Mouse (Mus musculus) kidney, postnatal 0 days (tissue): Measurements from ENCODE around the gene Tmem59. TPM values are rescaled to one million over a fixed set of nuclear protein-coding genes. Genes with fewer than 3 reads are reported as not detected.

Experiments
- ATAC-seq: fragments of 200-750 bp; cut with Nextera tagmentation; replicated peaks from 2 replicates; pipeline ENCODE4 v1.8.0; 2017; ENCODE audit warnings: low read depth, moderate number of reproducible peaks, moderate TSS enrichment, moderate library complexity; ENCODE audit not compliant: low FRiP score
- DNase-seq: peaks from one replicate; pipeline ENCODE4 v3.0.0-alpha.2; 2016; ENCODE audit warnings: low spot score
- H3K27ac ChIP-seq: fragments of 300-500 bp; sonication (generic); 2 replicates; pipeline ENCODE4 v1.5.1; 2014; ENCODE audit warnings: mild to moderate bottlenecking
- H3K27me3 ChIP-seq: fragments of 300-500 bp; sonication (generic); 2 replicates; pipeline ENCODE4 v1.6.1; 2014; ENCODE audit warnings: low read length, mixed read lengths; ENCODE audit not compliant: insufficient read depth
- H3K36me3 ChIP-seq: fragments of 300-500 bp; sonication (generic); 2 replicates; pipeline ENCODE4 v1.6.1; 2014; ENCODE audit warnings: low read length, mixed read lengths; ENCODE audit not compliant: insufficient read depth
- H3K4me1 ChIP-seq: fragments of 300-500 bp; sonication (generic); replicated peaks from 2 replicates; pipeline ENCODE4 v1.6.1; 2014; ENCODE audit warnings: antibody characterized with exemption, low read length, mixed read lengths; ENCODE audit not compliant: insufficient read depth
- H3K4me2 ChIP-seq: fragments of 300-500 bp; sonication (generic); 2 replicates; pipeline ENCODE4 v1.6.1; 2014; ENCODE audit warnings: mild to moderate bottlenecking, low read length, moderate library complexity, mixed read lengths
- H3K4me3 ChIP-seq: fragments of 300-500 bp; sonication (generic); replicated peaks from 2 replicates; pipeline ENCODE4 v1.5.1; 2014; ENCODE audit warnings: low read depth, low read length
- H3K9ac ChIP-seq: fragments of 300-500 bp; sonication (generic); 2 replicates; pipeline ENCODE4 v1.6.1; 2014; ENCODE audit warnings: low read depth, low read length
- H3K9me3 ChIP-seq: fragments of 300-500 bp; sonication (generic); replicated peaks from 2 replicates; pipeline ENCODE4 v1.6.1; 2016; ENCODE audit warnings: low read length, inconsistent platforms, mixed read lengths
- CTCF ChIP-seq: IDR thresholded peaks from 2 replicates; pipeline ENCODE4 v1.5.1; 2016; ENCODE audit warnings: antibody characterized with exemption, low read depth, mild to moderate bottlenecking, moderate library complexity
- WGBS: fragments of 180-500 bp; shearing (Covaris S2); extraction: QIAGEN DNeasy Blood & Tissue Kit; methylation state at CpG from one replicate; pipeline ENCODE4 v1.1.7; 2014; 5-methylcytosine and 5-hydroxymethylcytosine counted together
- polyA plus RNA-seq: library from polyadenylated mRNA; unstranded; fragments of >200 nt; fragmentation: Nextera tagmentation; extraction: Ambion mirVana; gene quantifications from 2 replicates; pipeline ENCODE4 v1.2.1, GENCODE M21; 2015

The Tmem59 gene
- polyA plus RNA-seq, 1 experiment from 2014 or later, result 708 TPM

GRCm38 (mm10) chr4:107177506-107177905 is 693 bp upstream of the Tmem59 start:
- no peaks in the 10 kb centered on the region for H3K9me3 ChIP-seq
- peak; percentile 30 for DNase-seq
- peak overlapping the region; percentile 65 for H3K4me2 ChIP-seq
- H3K4me1 ChIP-seq, result peaks cover 9% of the 10 kb centered on the region; the same call in 1 of the 2 replicates
- TF ChIP-seq CTCF, result no peak
- peaks cover 10% of the 10 kb centered on the region for H3K36me3 ChIP-seq
- H3K4me3 ChIP-seq, result peak overlapping the region; percentile 92
- 25% methylated on average over 11 of the region's 11 CpGs for WGBS
- no peak for ATAC-seq
- H3K27ac ChIP-seq, result peak overlapping the region; percentile 96
- H3K9ac ChIP-seq, result peak overlapping the region; percentile 76
- H3K27me3 ChIP-seq, result no peaks in the 10 kb centered on the region

- Histone ChIP-seq H3K27me3 (no peaks in the 10 kb centered on the region), H3K9ac (peak within 1 kb of the TSS; percentile 76), H3K9me3 (no peaks in the 10 kb centered on the region), H3K4me1 (peaks cover 9% of the 10 kb centered on the region; the same call in 1 of the 2 replicates), H3K27ac (peak within 1 kb of the TSS; percentile 96), H3K4me2 (peak within 1 kb of the TSS; percentile 65), H3K4me3 (peak within 1 kb of the TSS; percentile 92), H3K36me3 (0 out of 2 replicates have a peak, but pooled peaks cover 2% of the 10 kb centered on the region)
- peak; percentile 3; the same call in 1 of the 2 replicates for ATAC-seq
- DNase-seq, result peak; percentile 68
- under 1% methylated on average over 47 of the region's 47 CpGs for WGBS
- TF ChIP-seq CTCF, result peak; percentile 37; the same call in 1 of the 2 replicates
Measured at GRCm38 (mm10) chr4:107178830-107179490, 761 bp downstream of the Tmem59 start, which contains the start of gene Tceanc2. TSS of gene Tceanc2 (minus strand) at chr4:107179116.

- DNase-seq (no peak), ATAC-seq (no peak)
- Histone ChIP-seq H3K27ac (peak overlapping the region; percentile 96), H3K27me3 (no peaks in the 10 kb centered on the region), H3K4me2 (peak overlapping the region; percentile 65), H3K9me3 (no peaks in the 10 kb centered on the region), H3K36me3 (0 out of 2 replicates have a peak, but pooled peaks cover 1% of the 10 kb centered on the region), H3K9ac (peak overlapping the region; percentile 76), H3K4me3 (peak overlapping the region; percentile 92), H3K4me1 (peaks cover 9% of the 10 kb centered on the region; the same call in 1 of the 2 replicates)
- TF ChIP-seq CTCF, result no peak
- WGBS, result under 1% methylated on average over 8 of the region's 8 CpGs
Measured at GRCm38 (mm10) chr4:107179561-107179960, 1.4 kb downstream of the Tmem59 start.

GRCm38 (mm10) chr4:107180746-107181145 is 2.5 kb downstream of the Tmem59 start:
- H3K4me2 ChIP-seq, result no peak overlapping the region
- no peak for TF ChIP-seq CTCF
- no peaks in the 10 kb centered on the region for H3K36me3 ChIP-seq
- peaks cover 12% of the 10 kb centered on the region; the same call in 1 of the 2 replicates for H3K4me1 ChIP-seq
- no peak for ATAC-seq
- H3K27ac ChIP-seq, result no peak overlapping the region
- DNase-seq, result no peak
- no peaks in the 10 kb centered on the region for H3K9me3 ChIP-seq
- no peaks in the 10 kb centered on the region for H3K27me3 ChIP-seq
- H3K9ac ChIP-seq, result no peak overlapping the region
- no peak overlapping the region for H3K4me3 ChIP-seq

- H3K4me3 ChIP-seq, result no peak overlapping the region
- H3K27ac ChIP-seq, result no peak overlapping the region
- no peaks in the 10 kb centered on the region for H3K9me3 ChIP-seq
- H3K4me1 ChIP-seq, result peaks cover 12% of the 10 kb centered on the region; the same call in 1 of the 2 replicates
- H3K4me2 ChIP-seq, result no peak overlapping the region
- no peaks in the 10 kb centered on the region for H3K27me3 ChIP-seq
- no peak for TF ChIP-seq CTCF
- 78% methylated on average over 6 of the region's 6 CpGs for WGBS
- H3K9ac ChIP-seq, result no peak overlapping the region
- DNase-seq, result no peak
- H3K36me3 ChIP-seq, result peaks cover 4% of the 10 kb centered on the region; the same call in 1 of the 2 replicates
- no peak for ATAC-seq
Measured at GRCm38 (mm10) chr4:107181866-107182265, 3.7 kb downstream of the Tmem59 start.

- no peak for DNase-seq
- Histone ChIP-seq H3K9me3 (no peaks in the 10 kb centered on the region), H3K9ac (no peak overlapping the region), H3K4me2 (no peak overlapping the region), H3K4me1 (peaks cover 12% of the 10 kb centered on the region; the same call in 1 of the 2 replicates), H3K36me3 (peaks cover 9% of the 10 kb centered on the region; the same call in 1 of the 2 replicates), H3K4me3 (no peak overlapping the region), H3K27me3 (no peaks in the 10 kb centered on the region), H3K27ac (no peak overlapping the region)
- no peak for ATAC-seq
- WGBS, result 69% methylated on average over 2 of the region's 2 CpGs
- TF ChIP-seq CTCF, result no peak
Measured at GRCm38 (mm10) chr4:107182796-107183195, 4.6 kb downstream of the Tmem59 start.
